Mouse (Mus musculus): ENCODE measurements at regions not wholly inside any gene's neighbourhood (a gene's known extent, or its start where the extent isn't known, plus 50 kb on each side); places are given as distances from the start of the nearest gene placed in this dataset.

DNA sequence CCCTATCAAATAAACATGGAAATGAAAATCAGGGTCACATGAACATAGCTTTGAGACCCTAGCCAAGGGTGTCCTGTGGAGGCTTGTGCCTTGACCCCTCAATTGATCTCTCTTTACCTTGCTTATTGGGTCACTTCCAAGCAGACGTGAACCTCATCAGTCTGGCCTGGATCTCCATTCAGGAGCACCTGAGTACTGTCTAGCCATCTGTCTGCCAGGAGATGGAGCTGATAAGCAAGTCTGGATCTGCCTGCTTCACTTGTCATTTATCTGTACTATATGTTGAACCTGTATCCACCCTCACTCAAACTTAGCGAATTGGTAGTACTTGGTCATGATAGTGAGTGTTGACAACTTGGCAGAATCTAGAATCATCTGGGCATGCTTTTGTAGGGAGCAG, 58.2 kb upstream of the Cacnb2 start:
- in situ Hi-C loops (cut with MboI; ENCODE audit: unreplicated experiment in 2 of 2), result loop anchor here (5.0 kb wide), 1 partner anchor 133 kb away; no protein-coding TSS in a partner anchor

DNA sequence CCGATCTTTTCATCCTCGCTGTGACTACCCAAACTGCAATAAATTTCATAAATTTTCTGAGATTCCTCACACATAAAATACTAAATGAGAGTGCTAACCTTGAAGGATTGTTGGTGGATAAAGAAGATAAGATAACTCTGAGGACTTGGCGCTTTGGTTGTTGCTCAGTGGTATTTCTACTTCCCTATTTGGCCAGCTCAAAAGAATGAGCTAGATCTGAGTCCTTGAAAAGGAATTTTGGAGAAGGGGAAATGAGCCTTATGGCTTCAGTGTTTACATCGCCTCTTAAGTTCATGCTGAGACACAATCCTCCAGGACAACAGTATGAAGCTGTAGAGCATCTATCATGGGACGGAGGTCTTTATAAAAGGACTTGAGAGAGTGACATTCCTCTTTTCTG, 54.2 kb upstream of the Cacnb2 start:
- in situ Hi-C loops (cut with MboI; ENCODE audit: unreplicated experiment in 2 of 2), result loop anchor here in 1 of 2 experiments (5.0 kb wide), 1 partner anchor 129 kb away; no protein-coding TSS in a partner anchor

DNA sequence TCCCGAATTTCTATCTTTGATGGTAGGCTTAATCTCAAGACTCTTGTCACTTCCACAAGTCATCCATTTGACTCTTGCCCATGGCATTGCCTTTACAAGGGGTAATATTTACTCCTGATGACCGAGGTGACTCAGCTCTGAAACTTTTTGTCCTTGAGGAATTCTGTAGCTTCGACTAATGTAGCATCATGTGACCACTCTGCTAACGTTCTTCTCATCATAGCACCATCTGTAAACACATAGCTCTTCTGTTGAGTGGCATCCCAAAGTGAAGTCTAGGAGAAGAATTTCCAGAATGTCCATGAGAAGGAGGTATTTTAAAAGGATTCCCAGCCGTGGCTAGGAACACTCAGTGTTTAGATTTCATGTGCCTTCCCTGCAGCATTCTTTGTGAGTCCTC, 53.3 kb upstream of the Cacnb2 start:
- in situ Hi-C loops (cut with MboI; ENCODE audit: unreplicated experiment in 2 of 2), result loop anchor here in 1 of 2 experiments (5.0 kb wide), 1 partner anchor 128 kb away; no protein-coding TSS in a partner anchor

DNA sequence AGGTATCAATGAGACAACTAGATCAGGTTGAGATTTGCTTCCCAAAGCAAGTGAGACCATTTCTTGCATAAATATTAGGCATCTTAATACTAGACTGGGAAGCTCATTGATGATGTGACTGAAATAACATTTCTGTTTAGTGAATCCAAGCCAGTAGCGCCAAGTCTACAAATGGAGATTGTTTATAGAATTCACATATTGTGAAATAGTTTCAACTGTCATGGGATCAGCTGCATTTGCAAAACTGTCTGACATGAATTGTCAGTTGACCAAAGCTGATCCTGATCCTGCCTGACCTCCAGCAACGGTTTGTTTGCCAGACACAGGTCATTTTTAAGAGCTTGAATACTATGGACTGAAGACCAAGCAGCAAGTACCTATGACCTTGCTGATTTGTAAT, 52.1 kb upstream of the Cacnb2 start:
- in situ Hi-C loops (cut with MboI; ENCODE audit: unreplicated experiment in 2 of 2), result no loop called here

Data from v-Abl transformed pro-B cells (cell line).